Mouse (Mus musculus) fibroblast of lung, adult 2 months (primary cell): ENCODE data around the gene Mettl22.

ENCODE experiments used
- DNase-seq: peaks from one replicate; pipeline ENCODE4 v3.0.0-alpha.2; 2011; ENCODE audit warnings: low read depth

Mettl22 gene

DNA sequence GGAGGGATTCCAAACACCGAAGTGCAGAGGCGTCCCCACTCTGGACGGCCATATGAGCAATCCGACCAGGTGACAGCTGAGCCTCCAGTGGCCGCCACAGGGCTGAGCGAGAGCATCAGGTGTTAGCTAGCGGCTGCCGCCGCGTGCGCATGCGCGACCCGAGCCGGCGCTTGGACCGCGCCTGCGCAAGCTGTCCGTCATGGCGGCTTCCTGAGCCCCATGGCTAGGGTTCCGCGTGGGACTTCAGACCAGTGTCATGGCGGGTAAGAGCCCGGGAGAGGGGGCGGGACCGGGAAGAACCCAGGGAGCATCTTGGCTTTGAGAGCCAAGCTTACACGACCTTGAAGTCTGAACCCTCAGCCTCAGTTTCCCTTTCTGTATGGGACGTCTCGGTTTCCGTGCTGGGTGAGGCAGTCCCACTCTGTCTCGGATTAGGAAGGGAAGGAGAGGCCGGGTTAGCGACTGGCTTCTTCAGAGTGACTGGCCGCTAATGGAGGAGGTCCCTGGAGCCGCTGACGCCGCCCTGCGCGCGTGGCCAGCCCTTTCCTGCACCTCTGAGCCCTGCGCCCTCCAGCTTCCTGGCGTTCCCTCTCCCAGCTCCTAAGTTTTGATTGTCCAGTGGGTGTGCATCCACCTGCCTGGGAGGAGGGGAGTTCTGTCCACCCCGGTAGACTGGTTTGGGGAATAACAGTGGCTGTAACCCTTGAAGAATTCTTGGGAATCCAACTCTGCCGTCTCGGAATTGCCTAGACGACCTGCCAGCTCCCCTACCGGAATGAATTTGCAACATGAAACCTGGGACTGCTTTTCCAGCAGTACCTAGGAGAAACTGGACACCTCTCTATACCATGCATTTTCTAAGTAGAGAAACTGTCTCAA is at the start of gene Mettl22:
Gene Mettl22 (plus strand): TSS at position 186 of the 879 bp plus-strand sequence.
- peak; percentile 85 for DNase-seq

DNA sequence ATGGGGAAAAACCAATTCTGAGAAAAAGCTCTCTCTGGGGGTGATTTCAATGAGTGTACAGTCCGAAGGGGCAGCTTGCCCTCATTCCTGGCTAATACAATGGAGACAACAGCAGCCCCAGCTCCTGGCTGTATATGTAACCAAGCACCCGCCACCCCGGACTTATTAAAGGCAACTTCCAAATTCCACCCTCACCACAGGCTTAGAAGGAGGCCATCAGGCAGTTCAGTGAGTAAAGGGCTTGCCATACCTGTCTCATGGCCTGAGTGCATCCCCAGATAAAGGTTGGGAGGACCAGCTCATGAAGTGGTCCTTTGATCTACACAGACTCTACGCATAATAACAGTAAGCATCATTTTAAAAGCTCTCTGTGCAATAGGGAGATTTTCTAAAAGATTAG is 49.7 kb upstream of the Mettl22 start:
- no peak for DNase-seq

DNA sequence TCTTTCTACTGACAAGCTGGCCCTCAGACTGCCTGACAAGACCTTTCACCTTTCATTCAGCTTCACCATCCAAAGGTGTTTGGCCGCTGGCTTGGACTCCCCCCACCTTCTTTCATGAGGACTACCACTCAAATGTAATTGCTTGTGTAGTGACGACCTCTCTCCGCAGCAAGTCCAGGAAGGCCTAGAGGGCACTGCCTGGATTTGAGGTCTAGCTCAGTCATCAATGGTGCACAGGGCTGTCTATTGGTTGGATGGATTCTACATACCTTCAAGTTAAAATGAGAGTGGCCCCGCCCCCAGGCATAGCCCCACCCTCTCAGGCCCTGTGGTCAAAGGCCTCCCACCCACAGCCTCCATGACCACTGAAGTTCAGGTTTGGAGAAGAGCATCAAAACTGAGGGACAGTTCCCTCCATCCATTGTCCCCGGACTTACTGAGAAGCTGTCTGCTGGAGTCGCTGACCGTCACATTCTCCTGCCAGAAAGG is 46.9 kb upstream of the Mettl22 start:
- no peak for DNase-seq

DNA sequence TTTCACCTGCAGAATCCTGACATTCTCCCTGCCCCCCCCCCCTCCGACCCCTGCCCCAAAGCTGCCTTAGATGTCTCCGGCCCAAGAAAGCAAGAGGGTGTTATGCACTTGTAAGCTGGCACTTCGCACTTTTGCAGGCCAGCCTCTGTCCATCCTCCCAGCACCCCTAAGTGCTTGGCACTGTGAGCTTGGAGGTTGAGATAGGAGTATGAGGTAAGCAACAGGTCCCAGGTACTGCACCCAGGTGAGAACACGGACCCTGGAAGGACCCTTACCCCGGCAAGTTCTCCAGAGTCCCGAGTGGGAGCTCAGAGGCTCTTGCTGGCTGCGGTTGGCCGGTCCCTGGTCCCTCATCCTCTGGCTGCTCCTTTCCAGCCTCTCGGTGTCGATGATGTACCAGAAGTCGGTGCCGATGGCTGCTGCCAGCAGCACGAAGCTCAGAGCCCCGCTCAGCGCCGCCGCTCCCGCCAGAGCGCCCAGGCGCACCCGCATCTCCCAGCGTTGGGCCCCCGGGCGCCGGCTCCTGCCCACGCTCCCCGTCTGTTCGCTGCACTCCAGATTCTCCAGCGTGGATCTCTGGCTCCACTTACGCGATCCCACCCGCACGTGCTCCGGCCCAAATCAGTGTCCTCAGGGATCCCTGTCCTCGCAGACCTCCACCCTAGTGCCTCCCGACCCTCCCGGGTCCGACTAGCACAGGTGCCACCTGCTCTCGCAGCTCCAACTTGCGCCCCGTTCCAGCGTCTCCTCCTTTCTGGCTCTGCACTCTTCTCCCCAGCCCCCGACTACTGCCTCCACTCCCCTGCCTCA is 46.2 kb upstream of the Mettl22 start:
- no peak for DNase-seq

DNA sequence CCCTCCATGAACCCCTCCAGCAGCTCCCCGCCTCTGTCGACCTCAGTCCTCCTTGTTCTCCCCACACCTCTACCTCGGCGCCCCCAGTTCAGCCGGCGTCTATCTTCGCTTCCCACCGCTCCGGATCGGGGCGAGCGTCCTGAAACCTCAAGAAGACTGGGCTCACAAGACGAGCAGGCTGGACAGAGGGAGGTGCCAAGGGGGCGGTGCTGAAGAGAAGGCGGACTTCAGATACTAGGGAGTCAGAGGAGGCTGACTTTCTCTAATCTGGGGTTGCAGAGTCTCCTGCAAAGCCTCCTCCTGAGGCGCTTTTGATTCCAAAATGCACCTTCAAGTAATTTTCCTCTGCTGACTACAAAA is 45.6 kb upstream of the Mettl22 start, which contains the start of gene Tmem114:
Gene Tmem114 (minus strand): TSS at position 166 of the 360 bp plus-strand sequence.
- DNase-seq, result no peak

DNA sequence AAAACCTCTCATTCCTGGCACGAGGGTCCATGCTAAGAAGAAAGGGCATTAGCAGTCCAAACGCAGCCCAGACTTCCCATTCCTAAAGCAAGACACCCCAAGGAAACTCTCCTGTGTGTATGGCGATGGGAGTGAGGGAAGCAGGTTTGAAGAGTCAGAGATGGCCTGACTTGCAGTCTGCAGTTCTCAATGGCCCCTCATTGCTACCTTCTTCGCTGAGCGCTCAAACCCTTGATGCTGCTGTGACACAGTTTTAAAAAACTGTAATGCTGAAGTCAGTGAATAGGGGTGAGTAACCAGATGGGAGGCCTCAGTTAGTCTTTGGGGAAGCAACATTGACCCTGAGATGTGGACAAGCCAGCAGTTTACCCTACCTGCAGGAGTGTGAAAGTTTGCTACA is 44.9 kb upstream of the Mettl22 start:
- no peak for DNase-seq

DNA sequence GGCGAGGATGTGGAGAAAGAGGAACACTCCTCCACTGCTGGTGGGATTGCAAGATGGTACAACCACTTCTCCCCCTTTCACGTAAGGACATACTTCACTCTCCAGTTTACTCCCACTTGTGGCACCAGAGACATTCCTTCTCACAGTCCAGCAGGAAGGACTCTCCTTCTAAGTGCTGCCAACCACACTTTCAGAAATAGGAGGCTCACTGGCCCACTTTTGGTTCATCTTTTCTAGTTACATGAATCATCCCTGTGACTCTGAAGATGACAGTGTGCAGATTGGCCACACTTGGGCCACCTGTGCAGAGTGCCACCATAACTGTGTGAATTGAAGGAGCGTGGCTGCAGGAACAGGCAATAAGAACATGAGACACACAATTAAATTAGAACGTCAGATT is 41.1 kb upstream of the Mettl22 start:
- DNase-seq, result no peak

DNA sequence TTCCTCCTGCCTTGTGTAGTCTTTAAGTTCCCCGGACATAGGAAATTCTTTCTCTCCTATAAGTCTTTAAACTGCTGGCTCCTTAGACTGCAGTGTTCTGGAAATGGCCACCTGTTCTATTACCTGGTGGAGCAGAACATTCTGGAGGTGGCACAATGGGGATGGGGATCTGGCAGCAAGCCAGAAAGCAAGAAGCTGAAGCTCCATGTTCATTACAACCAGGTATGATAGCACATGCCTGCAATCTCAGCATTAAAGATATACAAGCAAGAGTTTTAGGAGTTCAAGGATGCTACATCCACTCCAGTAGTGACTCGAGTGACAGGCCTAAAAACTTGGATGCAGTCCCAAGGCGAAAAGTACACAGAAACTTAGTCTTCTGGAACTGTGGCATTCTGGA is 38.0 kb upstream of the Mettl22 start:
- no peak for DNase-seq

DNA sequence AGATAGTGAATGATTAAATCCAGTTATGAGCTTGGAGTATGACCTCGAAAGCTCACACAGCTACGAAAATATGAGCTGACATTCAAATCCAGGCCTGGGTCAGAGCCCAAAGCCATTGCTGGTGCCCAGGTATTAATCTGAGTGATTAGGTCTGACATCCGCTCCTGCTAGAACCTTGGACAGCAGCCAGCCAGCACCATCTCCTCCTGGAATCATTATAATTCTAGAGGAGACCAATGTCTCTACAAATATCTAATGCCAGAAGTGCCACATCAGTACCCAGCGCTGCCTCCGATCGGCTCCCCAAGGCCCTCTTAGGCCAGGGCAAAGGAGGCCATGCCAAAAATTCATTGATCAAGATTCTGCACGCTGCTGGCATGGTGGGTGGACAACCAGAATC is 25.7 kb upstream of the Mettl22 start:
- DNase-seq, result no peak

DNA sequence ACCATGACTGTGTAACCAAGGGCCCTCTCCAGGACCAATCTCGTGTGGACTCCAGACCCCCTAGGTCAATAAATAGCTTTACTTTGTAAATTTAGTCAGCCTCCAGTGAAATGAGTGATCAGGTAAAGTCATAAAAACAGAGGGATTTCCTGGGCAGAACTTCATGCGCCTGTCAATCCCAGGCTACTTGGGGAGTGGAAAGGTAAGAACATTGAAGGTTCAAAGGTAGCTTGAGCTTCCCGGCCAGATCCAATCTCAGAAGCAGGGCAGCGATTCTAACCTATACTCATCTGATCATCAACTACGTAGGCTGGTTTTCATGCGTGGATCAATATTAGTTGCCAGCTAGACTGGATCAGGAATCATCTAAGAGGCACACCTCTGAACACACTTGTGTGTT is 24.3 kb upstream of the Mettl22 start:
- no peak for DNase-seq

DNA sequence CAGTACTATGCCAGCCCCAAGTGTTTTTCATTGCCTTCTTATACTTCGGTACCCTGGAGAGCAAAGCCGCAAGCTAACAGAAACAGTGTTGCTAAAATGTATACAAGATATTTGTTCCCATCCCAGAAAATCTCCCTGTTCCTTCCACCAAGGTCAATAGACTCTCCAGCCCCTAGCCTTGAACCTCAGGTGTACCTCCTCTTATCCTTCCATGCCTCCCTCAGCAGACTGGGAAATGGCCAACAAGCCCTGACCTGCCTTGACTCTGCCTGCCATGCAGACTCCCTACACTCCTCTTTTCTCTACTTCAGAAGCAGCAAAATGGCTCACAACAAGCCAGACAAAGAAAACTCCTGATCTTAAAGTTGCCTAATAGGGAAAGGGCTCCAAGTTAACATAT is 17.3 kb upstream of the Mettl22 start:
- no peak for DNase-seq

DNA sequence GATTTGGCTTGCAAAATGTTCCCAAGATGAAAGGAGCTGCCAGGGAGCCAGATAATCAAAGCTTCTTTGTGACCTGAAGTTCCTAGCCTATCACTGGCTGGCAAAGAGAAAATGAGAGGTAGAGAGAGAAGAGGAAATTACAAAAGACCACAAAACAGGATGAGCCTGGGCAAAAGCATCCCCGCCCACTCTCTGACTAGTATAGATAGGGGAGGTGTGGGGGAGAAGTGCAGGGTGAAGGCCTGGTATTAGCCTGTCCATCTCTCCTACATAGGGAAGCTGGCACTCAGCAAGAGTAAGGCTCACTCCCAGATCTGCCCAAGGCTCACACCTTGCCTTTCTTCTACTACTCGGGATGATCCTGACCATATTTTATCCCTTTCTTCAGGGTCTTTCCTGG is 15.4 kb upstream of the Mettl22 start:
- DNase-seq, result no peak

DNA sequence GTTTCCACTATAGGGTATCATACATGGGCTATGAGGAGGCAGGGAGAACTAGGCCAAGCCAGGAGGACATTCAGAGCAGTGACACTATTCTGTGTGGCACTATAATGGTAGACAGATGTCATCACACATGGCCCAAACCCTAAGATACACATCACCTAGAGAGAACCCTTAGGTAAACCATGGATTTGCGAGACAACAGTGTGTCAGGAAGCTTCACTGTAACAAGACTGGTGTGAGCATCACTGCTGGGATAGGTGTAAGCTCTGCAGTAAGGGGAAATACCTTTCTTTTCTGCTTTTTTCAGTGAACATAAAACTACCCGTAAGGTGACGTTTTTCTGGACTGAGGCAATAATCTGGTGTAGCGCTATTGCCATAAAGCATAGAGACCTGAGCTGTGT is 12.2 kb upstream of the Mettl22 start:
- no peak for DNase-seq

DNA sequence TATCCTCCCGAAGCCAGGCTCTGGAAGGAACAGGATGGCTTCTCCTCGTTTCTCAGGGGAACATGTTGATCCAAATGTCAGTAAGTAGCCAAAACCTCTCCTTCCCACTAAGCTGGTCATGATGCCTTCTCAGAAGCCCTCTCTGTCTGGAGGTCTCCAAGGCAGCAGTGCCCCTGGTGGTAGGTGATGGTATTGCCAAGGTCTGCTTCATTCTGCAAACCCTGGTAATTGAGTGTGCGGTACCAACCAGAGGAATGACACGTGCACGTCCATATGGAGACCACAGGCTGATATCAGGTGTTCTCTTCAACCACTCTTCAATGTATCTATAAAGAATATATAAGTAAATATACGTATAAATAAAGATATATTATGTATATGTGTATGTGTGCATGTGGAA is 11.5 kb upstream of the Mettl22 start:
- DNase-seq, result peak; percentile 7

DNA sequence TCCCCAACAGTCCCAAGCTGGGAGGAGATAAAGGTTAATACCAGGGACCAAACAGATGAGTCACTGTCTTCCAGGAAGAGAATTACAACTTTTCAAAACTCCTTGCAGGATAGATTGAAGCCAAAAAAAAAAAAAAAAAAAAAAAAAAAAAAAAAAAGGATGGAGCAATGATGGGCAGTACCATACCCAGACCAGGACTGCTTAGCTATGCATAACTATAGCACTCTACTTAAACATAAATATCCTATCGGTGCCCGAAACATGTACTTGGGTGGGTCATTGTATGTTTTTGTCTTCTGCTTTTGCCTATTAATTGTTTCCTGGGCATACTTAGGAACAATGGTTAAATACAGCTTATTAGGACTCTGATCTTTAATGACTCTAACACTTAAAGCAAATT is 456 bp upstream of the Mettl22 start:
- DNase-seq, result no peak

DNA sequence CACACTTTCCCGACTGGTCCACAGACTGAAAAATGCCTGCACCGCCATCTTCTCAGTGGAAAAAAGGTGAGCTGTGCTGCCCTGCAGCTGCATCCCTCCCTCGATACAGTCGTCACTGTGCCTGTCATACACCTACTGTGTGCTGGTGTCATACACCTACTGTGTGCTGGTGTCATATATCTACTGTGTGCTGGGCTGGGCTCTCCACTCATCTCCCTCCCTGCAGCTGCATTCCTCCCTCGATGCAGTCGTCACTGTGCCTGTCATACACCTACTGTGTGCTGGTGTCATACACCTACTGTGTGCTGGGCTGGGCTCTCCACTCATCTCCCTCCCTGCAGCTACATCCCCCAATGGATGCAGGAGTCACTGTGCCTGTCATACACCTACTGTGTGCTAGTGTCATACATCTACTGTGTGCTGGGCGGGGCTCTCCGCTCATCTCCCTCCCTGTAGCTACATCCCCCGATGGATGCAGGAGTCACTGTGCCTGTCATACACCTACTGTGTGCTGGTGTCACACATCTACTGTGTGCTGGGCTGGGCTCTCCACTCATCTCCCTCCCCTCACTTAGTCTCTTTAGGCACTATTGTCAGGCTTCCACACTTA is 16.9 kb downstream of the Mettl22 start:
- DNase-seq, result no peak

DNA sequence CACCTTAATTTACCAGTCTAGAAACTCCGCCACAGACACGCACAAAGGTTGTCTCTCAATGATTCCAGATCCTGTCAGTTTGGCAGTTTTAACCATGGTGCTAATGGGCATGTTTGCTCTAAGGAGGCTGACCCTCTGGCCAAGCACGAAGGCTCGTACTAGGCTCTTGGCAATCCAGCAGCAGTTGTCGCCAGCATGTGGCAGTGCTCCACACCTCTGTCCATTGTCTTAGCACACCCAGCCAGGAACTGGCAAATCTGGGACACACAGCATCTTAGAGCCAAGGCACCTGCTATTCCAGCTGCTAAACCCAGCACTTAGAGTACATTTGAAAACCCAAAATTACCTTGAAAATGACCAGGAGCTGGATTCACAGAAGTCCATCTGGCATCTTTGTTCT is 18.8 kb downstream of the Mettl22 start:
- DNase-seq, result no peak

DNA sequence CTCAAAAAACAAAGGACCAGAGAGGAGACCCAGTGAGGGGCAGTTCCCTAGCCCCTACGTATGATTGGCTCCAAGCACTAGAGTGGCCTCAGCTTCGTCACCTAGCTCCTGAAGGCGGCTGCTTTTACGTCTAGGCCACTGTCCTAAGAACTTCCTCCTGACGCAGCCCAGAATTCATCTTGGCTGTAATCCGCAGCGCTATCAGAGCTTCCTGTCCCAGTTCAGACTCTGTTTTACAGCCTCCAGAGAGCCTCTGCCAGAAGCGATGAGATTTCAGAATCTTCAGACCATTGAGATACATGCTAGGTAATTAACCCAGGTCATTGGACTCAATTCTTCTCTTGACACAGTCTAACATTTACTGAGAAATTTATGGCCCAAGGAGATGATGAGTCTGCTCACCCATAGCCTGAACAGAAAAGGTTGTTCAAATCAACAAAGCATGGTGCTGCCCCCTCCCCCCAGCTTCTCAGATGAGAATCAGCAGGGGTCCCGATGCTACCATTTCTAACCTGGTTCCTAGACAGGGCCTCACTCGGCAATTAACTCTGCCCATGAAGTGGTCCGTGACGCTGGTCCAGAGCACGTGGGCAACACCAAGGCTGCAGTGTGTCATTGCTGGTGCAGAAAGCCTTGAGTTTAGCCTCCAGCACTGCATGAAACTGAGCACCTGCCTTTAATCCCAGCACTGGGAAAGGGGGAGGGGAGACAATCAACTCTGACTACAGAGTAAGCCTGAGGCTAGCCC is 21.3 kb downstream of the Mettl22 start:
- DNase-seq, result no peak

DNA sequence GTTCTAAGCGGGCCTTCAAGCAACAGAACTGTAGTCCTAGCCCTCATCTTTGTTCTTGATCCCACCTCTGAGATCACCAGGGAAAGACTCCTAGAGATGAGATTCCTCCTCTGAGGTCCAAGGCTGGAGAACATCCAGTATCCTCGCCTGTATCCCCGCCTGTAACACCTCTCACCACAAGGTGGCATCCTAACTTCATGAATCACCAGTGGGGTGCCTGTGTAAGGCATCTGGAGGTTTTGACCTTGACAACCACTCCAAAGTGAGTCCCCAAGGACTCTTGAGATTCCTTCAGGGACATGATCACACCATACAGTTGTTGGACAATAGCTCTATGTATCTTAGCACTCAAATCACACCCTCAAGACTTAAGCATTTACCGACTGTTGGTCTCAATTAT is 23.7 kb downstream of the Mettl22 start:
- peak; percentile 28 for DNase-seq

DNA sequence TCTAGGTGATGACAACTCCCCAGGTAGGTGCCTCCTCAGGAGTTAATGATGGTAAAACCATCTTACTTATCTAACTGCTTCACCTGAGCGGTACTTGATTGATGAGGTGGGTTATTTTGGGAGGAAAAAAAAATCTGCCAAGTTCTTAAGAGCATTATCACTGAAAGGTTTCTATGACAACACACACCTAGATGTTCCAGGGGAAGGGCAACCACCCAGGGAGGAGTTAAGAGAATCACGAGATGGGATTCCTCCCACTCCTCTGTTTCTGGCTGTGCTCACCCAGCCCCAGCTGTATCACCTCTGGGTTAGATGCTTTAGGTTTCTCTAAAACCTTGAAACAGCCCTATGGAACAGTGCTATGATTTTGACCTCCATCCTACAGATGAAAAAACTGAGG is 26.4 kb downstream of the Mettl22 start:
- DNase-seq, result no peak

DNA sequence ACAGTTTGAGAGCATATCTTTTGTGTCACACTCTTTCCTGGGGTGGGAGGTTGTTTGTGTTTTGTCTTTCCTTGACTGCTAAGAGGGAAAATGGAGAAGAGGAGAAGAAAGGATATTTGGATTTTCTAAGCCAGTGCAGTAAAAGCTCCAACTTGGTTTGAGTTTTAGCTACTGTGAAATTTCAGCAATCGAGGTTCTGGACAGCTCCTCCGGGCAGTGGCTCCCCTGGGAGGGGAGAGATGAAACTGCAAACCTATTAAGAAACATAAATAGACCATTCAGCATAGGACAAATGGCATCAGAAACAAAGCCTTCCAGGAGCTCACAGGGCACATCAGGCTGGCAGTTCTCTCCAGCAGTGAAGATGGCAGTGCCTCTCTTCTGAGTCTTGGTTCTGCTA is 33.7 kb downstream of the Mettl22 start:
- no peak for DNase-seq

DNA sequence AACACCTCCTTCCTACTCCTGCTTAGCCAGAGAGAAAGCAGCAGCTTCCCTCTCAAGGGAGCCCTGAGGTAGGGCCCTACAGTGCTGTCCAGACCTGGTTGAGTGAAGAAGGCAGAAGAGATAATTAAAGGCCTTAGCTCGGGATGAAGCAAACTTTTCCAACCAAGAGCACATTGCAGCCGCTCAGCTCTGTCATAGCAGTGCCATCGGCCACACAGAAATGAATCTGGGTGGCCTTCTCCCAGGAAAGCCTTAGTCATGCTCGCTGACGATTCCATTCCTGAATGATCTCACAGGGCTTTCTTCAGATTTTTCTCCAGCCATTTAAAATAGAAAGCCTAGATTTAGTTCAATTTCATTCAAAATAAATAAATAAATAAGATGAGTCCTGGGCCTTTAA is 39.3 kb downstream of the Mettl22 start:
- no peak for DNase-seq
